20 mouse cellular contexts compared by ENCODE assay signal in the genomic region with DNA sequence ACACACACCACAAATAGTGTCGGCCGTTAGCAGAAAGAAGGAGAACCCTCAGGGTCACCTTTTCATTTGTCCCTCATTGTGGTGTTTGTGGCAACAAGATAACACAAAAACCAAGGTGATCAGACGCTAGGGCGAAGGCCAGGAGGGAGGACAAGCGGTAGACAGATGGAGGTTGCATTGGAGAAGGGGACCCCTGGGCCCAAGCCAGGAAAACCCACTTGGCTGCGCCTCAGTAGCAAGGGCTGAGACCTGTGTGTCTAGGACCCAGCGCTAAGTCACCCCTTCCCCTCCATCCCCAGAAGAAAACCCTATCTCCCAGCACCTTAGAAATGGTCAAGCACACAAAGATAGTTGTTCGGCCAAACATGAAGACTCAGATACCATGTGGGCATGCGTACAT. TPM values are rescaled to one million over a fixed set of nuclear protein-coding genes. Genes with fewer than 3 reads are reported as not detected.
DNase-seq lines count a peak whose midpoint lies in the region; ATAC-seq lines count a peak whose summit lies in the region.
"Had no signal": no experiment of that assay in that cellular context is flagged by ENCODE, and none has a peak within 500 bp of the region (broad histone marks: within the 10 kb centered on the region; RNA-seq: fewer than 3 reads in every experiment).

No protein-coding gene starts in this region.

- 92% methylated on average over 9 of the region's 9 CpGs for WGBS in hindbrain, embryonic 10.5 days
- 88% methylated on average over 9 of the region's 9 CpGs for WGBS in hindbrain, embryonic 16.5 days
- WGBS in embryonic facial prominence, embryonic 10.5 days = 89% methylated on average over 9 of the region's 9 CpGs
- 91% methylated on average over 9 of the region's 9 CpGs for WGBS in forebrain, embryonic 13.5 days
- WGBS in limb, embryonic 10.5 days = 90% methylated on average over 9 of the region's 9 CpGs

- peak overlapping the region; percentile 85; the same call in 1 of the 2 replicates for H3K27ac ChIP-seq in hindbrain, embryonic 10.5 days
- no peak overlapping the region; the same call in 1 of the 2 replicates for H3K27ac ChIP-seq in hindbrain, embryonic 16.5 days (ENCODE audit: low read depth, low read length)
- H3K27ac ChIP-seq in embryonic facial prominence, embryonic 10.5 days (replicated peaks) = peak overlapping the region; percentile 65; the same call in 1 of the 2 replicates
- H3K27ac ChIP-seq in forebrain, embryonic 13.5 days = peak overlapping the region; percentile 82
- 0 out of 2 replicates have a peak overlapping the region, but pooled peaks have one; percentile 78 for H3K27ac ChIP-seq in limb, embryonic 10.5 days
- H3K27ac ChIP-seq: embryonic facial prominence, embryonic 15.5 days; limb, embryonic 15.5 days; liver, embryonic 14.5 days; lung, embryonic 15.5 days had no signal

- H3K9me3 ChIP-seq in hindbrain, embryonic 10.5 days = no peaks in the 10 kb centered on the region
- H3K9me3 ChIP-seq in hindbrain, embryonic 16.5 days (ENCODE audit: control insufficient read depth, low read length) = no peaks in the 10 kb centered on the region
- no peaks in the 10 kb centered on the region for H3K9me3 ChIP-seq in embryonic facial prominence, embryonic 10.5 days
- no peaks in the 10 kb centered on the region for H3K9me3 ChIP-seq in forebrain, embryonic 13.5 days (replicated peaks)
- H3K9me3 ChIP-seq in limb, embryonic 10.5 days (replicated peaks) = no peaks in the 10 kb centered on the region
- H3K9me3 ChIP-seq: embryonic facial prominence, embryonic 15.5 days; limb, embryonic 15.5 days; lung, embryonic 15.5 days had no signal

- H3K9ac ChIP-seq in hindbrain, embryonic 16.5 days (ENCODE audit: low read depth, low read length) = no peak overlapping the region
- H3K9ac ChIP-seq in forebrain, embryonic 13.5 days = no peak overlapping the region
- H3K9ac ChIP-seq: embryonic facial prominence, embryonic 15.5 days; limb, embryonic 15.5 days; liver, embryonic 14.5 days; lung, embryonic 15.5 days had no signal

- H3K27me3 ChIP-seq in hindbrain, embryonic 10.5 days (ENCODE audit: insufficient read depth, poor library complexity, severe bottlenecking) = peaks cover 27% of the 10 kb centered on the region; the same call in 1 of the 2 replicates
- H3K27me3 ChIP-seq in hindbrain, embryonic 16.5 days (replicated peaks; ENCODE audit: control insufficient read depth, insufficient read depth, low read length) = no peaks in the 10 kb centered on the region
- peaks cover 50% of the 10 kb centered on the region for H3K27me3 ChIP-seq in embryonic facial prominence, embryonic 10.5 days (replicated peaks; ENCODE audit: low read depth, poor library complexity, severe bottlenecking)
- H3K27me3 ChIP-seq in forebrain, embryonic 13.5 days = peaks cover 2% of the 10 kb centered on the region; the same call in 1 of the 2 replicates
- peaks cover 74% of the 10 kb centered on the region for H3K27me3 ChIP-seq in limb, embryonic 10.5 days (ENCODE audit: low read depth, poor library complexity, severe bottlenecking)

- H3K4me3 ChIP-seq in hindbrain, embryonic 10.5 days = no peak overlapping the region
- no peak overlapping the region for H3K4me3 ChIP-seq in hindbrain, embryonic 16.5 days (ENCODE audit: low read length)
- no peak overlapping the region for H3K4me3 ChIP-seq in embryonic facial prominence, embryonic 10.5 days
- no peak overlapping the region for H3K4me3 ChIP-seq in forebrain, embryonic 13.5 days
- no peak overlapping the region for H3K4me3 ChIP-seq in limb, embryonic 10.5 days
- H3K4me3 ChIP-seq: embryonic facial prominence, embryonic 15.5 days; limb, embryonic 15.5 days; lung, embryonic 15.5 days had no signal

- peaks cover 69% of the 10 kb centered on the region for H3K4me1 ChIP-seq in hindbrain, embryonic 10.5 days (replicated peaks)
- peaks cover 41% of the 10 kb centered on the region for H3K4me1 ChIP-seq in hindbrain, embryonic 16.5 days (ENCODE audit: control insufficient read depth, insufficient read depth, low read depth, low read length)
- peaks cover 45% of the 10 kb centered on the region for H3K4me1 ChIP-seq in embryonic facial prominence, embryonic 10.5 days
- H3K4me1 ChIP-seq in forebrain, embryonic 13.5 days = peaks cover 82% of the 10 kb centered on the region
- peaks cover 35% of the 10 kb centered on the region for H3K4me1 ChIP-seq in limb, embryonic 10.5 days
- H3K4me1 ChIP-seq: lung, embryonic 15.5 days had no signal

- ATAC-seq in hindbrain, embryonic 16.5 days = no peak
- ATAC-seq in forebrain, embryonic 13.5 days = no peak

- H3K36me3 ChIP-seq in hindbrain, embryonic 10.5 days = no peaks in the 10 kb centered on the region
- no peaks in the 10 kb centered on the region for H3K36me3 ChIP-seq in hindbrain, embryonic 16.5 days (ENCODE audit: control insufficient read depth, insufficient read depth, low read length)
- H3K36me3 ChIP-seq in embryonic facial prominence, embryonic 10.5 days (replicated peaks) = no peaks in the 10 kb centered on the region
- H3K36me3 ChIP-seq in forebrain, embryonic 13.5 days (ENCODE audit: poor library complexity, severe bottlenecking) = no peaks in the 10 kb centered on the region
- no peaks in the 10 kb centered on the region for H3K36me3 ChIP-seq in limb, embryonic 10.5 days
- H3K36me3 ChIP-seq: embryonic facial prominence, embryonic 15.5 days; limb, embryonic 15.5 days; lung, embryonic 15.5 days had no signal

- DNase-seq in hindbrain, embryonic 10.5 days (ENCODE audit: low spot score) = no peak
- no peak for DNase-seq in embryonic facial prominence, embryonic 10.5 days (ENCODE audit: low spot score)
- no peak for DNase-seq in limb, embryonic 10.5 days (ENCODE audit: low spot score)
- DNase-seq in urinary bladder, adult 18-20 months (ENCODE audit: low spot score in 2 of 2) = no peak
- no peak for DNase-seq in embryo, embryonic 10 days (ENCODE audit: low spot score)
- DNase-seq: adrenal gland, adult 2 months; cerebellum, adult 11-12 months; cerebellum, postnatal 36 days; gastrocnemius, postnatal 14 days; heart, adult 11 months; kidney, adult 11 months; layer of hippocampus, adult 9-11 months; lung, postnatal 36 days had no signal

- no peak overlapping the region for H3K4me2 ChIP-seq in hindbrain, embryonic 16.5 days (ENCODE audit: low read length)
- no peak overlapping the region for H3K4me2 ChIP-seq in forebrain, embryonic 13.5 days
- H3K4me2 ChIP-seq: embryonic facial prominence, embryonic 15.5 days; heart, embryonic 11.5 days; limb, embryonic 15.5 days; lung, embryonic 15.5 days had no signal

RNA-seq across cellular contexts. Expression of gene Tmem115, which starts 51.7 kb away (rescaled TPM):
- polyA plus RNA-seq in hindbrain, embryonic 10.5 days (2016; fragmentation: Nextera tagmentation; extraction: Ambion mirVana) = 36.5 and 44.8 TPM in 2 replicates
- polyA plus RNA-seq in hindbrain, embryonic 16.5 days (2015; fragmentation: Nextera tagmentation; extraction: Ambion mirVana) = 45.7 and 46.0 TPM in 2 replicates
- 37.9 and 39.3 TPM in 2 replicates for polyA plus RNA-seq in embryonic facial prominence, embryonic 10.5 days (2016; fragmentation: Nextera tagmentation; extraction: Ambion mirVana)
- polyA plus RNA-seq in forebrain, embryonic 13.5 days (2015; fragmentation: Nextera tagmentation; extraction: Ambion mirVana) = 36.9 TPM in 2 replicates
- polyA plus RNA-seq in limb, embryonic 10.5 days (2016; fragmentation: Nextera tagmentation; extraction: Ambion mirVana) = 41.3 and 43.5 TPM in 2 replicates

RNA-seq across cellular contexts. Expression of gene Cyb561d2, which starts 60.0 kb away (rescaled TPM):
- polyA plus RNA-seq in hindbrain, embryonic 10.5 days (2016; fragmentation: Nextera tagmentation; extraction: Ambion mirVana) = 25.1 and 25.9 TPM in 2 replicates
- polyA plus RNA-seq in hindbrain, embryonic 16.5 days (2015; fragmentation: Nextera tagmentation; extraction: Ambion mirVana) = 51.4 and 59.0 TPM in 2 replicates
- 16.4 and 16.7 TPM in 2 replicates for polyA plus RNA-seq in embryonic facial prominence, embryonic 10.5 days (2016; fragmentation: Nextera tagmentation; extraction: Ambion mirVana)
- polyA plus RNA-seq in forebrain, embryonic 13.5 days (2015; fragmentation: Nextera tagmentation; extraction: Ambion mirVana) = 23.2 and 25.7 TPM in 2 replicates
- polyA plus RNA-seq in limb, embryonic 10.5 days (2016; fragmentation: Nextera tagmentation; extraction: Ambion mirVana) = 13.2 and 15.8 TPM in 2 replicates
